Mouse (Mus musculus): ENCODE measurements around the gene Atp1a3. TPM values are rescaled to one million over a fixed set of nuclear protein-coding genes. Genes with fewer than 3 reads are reported as not detected.

Atp1a3 gene
- polyA plus RNA-seq, 1 experiment from 2014 or later: 3.2 TPM

GRCm38 (mm10) chr7:25031528-25031927 is 25.8 kb upstream of the Atp1a3 start:
- no peak overlapping the region for H3K4me3 ChIP-seq (ENCODE audit: low read depth, low read length)
- H3K27ac ChIP-seq (ENCODE audit: low read length): no peak overlapping the region
- H3K27me3 ChIP-seq (ENCODE audit: control insufficient read depth, insufficient read depth, low read length): no peaks in the 10 kb centered on the region
- WGBS: 76% methylated on average over 3 of the region's 3 CpGs
- no peaks in the 10 kb centered on the region for H3K4me1 ChIP-seq (ENCODE audit: control insufficient read depth, insufficient read depth, low read length)
- no peaks in the 10 kb centered on the region for H3K9me3 ChIP-seq (ENCODE audit: control insufficient read depth, low read depth, low read length)
- peaks cover 7% of the 10 kb centered on the region; the same call in 1 of the 2 replicates for H3K36me3 ChIP-seq (ENCODE audit: control insufficient read depth, insufficient read depth, low read length)
- H3K4me2 ChIP-seq (replicated peaks; ENCODE audit: low read depth, low read length): no peak overlapping the region
- no peak overlapping the region for H3K9ac ChIP-seq (replicated peaks; ENCODE audit: low read depth, low read length)
- ATAC-seq (ENCODE audit: insufficient number of reproducible peaks, insufficient read depth, low FRiP score, low read depth): no peak

- 38% methylated on average over 5 of the region's 5 CpGs for WGBS
Observed at GRCm38 (mm10) chr7:25030032-25030753, 24.4 kb upstream of the Atp1a3 start.

GRCm38 (mm10) chr7:25026452-25026851 is 20.7 kb upstream of the Atp1a3 start:
- no peak for ATAC-seq (ENCODE audit: insufficient number of reproducible peaks, insufficient read depth, low FRiP score, low read depth)
- no peak overlapping the region for H3K9ac ChIP-seq (replicated peaks; ENCODE audit: low read depth, low read length)
- no peaks in the 10 kb centered on the region for H3K27me3 ChIP-seq (ENCODE audit: control insufficient read depth, insufficient read depth, low read length)
- peaks cover 11% of the 10 kb centered on the region; the same call in 1 of the 2 replicates for H3K36me3 ChIP-seq (ENCODE audit: control insufficient read depth, insufficient read depth, low read length)
- WGBS: 50% methylated on average over 7 of the region's 7 CpGs
- H3K9me3 ChIP-seq (ENCODE audit: control insufficient read depth, low read depth, low read length): no peaks in the 10 kb centered on the region
- no peak overlapping the region for H3K27ac ChIP-seq (ENCODE audit: low read length)
- H3K4me1 ChIP-seq (ENCODE audit: control insufficient read depth, insufficient read depth, low read length): no peaks in the 10 kb centered on the region
- H3K4me3 ChIP-seq (ENCODE audit: low read depth, low read length): no peak overlapping the region
- no peak overlapping the region for H3K4me2 ChIP-seq (replicated peaks; ENCODE audit: low read depth, low read length)

More at GRCm38 (mm10) chr7:25030032-25030753, 24.4 kb upstream of the Atp1a3 start:
- H3K9me3 ChIP-seq (ENCODE audit: control insufficient read depth, low read depth, low read length): no peaks in the 10 kb centered on the region
- peak; percentile 21; the same call in 1 of the 2 replicates for ATAC-seq (ENCODE audit: insufficient number of reproducible peaks, insufficient read depth, low FRiP score, low read depth)
- H3K36me3 ChIP-seq (ENCODE audit: control insufficient read depth, insufficient read depth, low read length): no peaks in the 10 kb centered on the region; the same call in 1 of the 2 replicates
- H3K4me2 ChIP-seq (replicated peaks; ENCODE audit: low read depth, low read length): no peak overlapping the region
- no peak overlapping the region for H3K27ac ChIP-seq (ENCODE audit: low read length)
- no peak overlapping the region for H3K4me3 ChIP-seq (ENCODE audit: low read depth, low read length)
- H3K4me1 ChIP-seq (ENCODE audit: control insufficient read depth, insufficient read depth, low read length): no peaks in the 10 kb centered on the region
- no peaks in the 10 kb centered on the region for H3K27me3 ChIP-seq (ENCODE audit: control insufficient read depth, insufficient read depth, low read length)
- H3K9ac ChIP-seq (replicated peaks; ENCODE audit: low read depth, low read length): no peak overlapping the region

- no peak for ATAC-seq (ENCODE audit: insufficient number of reproducible peaks, insufficient read depth, low FRiP score, low read depth)
- no peaks in the 10 kb centered on the region for H3K4me1 ChIP-seq (ENCODE audit: control insufficient read depth, insufficient read depth, low read length)
- peaks cover 16% of the 10 kb centered on the region; the same call in 1 of the 2 replicates for H3K36me3 ChIP-seq (ENCODE audit: control insufficient read depth, insufficient read depth, low read length)
- 59% methylated on average over 10 of the region's 10 CpGs for WGBS
- no peak overlapping the region for H3K4me3 ChIP-seq (ENCODE audit: low read depth, low read length)
- H3K27ac ChIP-seq (ENCODE audit: low read length): no peak overlapping the region
- H3K9ac ChIP-seq (replicated peaks; ENCODE audit: low read depth, low read length): no peak overlapping the region
- no peaks in the 10 kb centered on the region for H3K9me3 ChIP-seq (ENCODE audit: control insufficient read depth, low read depth, low read length)
- no peaks in the 10 kb centered on the region for H3K27me3 ChIP-seq (ENCODE audit: control insufficient read depth, insufficient read depth, low read length)
- no peak overlapping the region for H3K4me2 ChIP-seq (replicated peaks; ENCODE audit: low read depth, low read length)
Observed at GRCm38 (mm10) chr7:25025855-25026439, 20.2 kb upstream of the Atp1a3 start.

GRCm38 (mm10) chr7:25011592-25011991 is 5.8 kb upstream of the Atp1a3 start:
- Histone ChIP-seq H3K27me3 (ENCODE audit: control insufficient read depth, insufficient read depth, low read length) (peaks cover 47% of the 10 kb centered on the region), H3K9me3 (ENCODE audit: control insufficient read depth, low read depth, low read length) (no peaks in the 10 kb centered on the region), H3K4me1 (ENCODE audit: control insufficient read depth, insufficient read depth, low read length) (0 out of 2 replicates have a peak, but pooled peaks cover 2% of the 10 kb centered on the region), H3K4me2 (replicated peaks; ENCODE audit: low read depth, low read length) (no peak overlapping the region), H3K27ac (ENCODE audit: low read length) (no peak overlapping the region), H3K36me3 (ENCODE audit: control insufficient read depth, insufficient read depth, low read length) (peaks cover 5% of the 10 kb centered on the region), H3K9ac (replicated peaks; ENCODE audit: low read depth, low read length) (no peak overlapping the region), H3K4me3 (ENCODE audit: low read depth, low read length) (no peak overlapping the region)
- ATAC-seq (ENCODE audit: insufficient number of reproducible peaks, insufficient read depth, low FRiP score, low read depth): no peak
- WGBS: 66% methylated on average over 7 of the region's 7 CpGs

GRCm38 (mm10) chr7:25010090-25010913 is 4.5 kb upstream of the Atp1a3 start:
- peak overlapping the region; percentile 23; the same call in 1 of the 2 replicates for H3K4me3 ChIP-seq (ENCODE audit: low read depth, low read length)
- H3K27me3 ChIP-seq (ENCODE audit: control insufficient read depth, insufficient read depth, low read length): peaks cover 58% of the 10 kb centered on the region
- no peak overlapping the region for H3K27ac ChIP-seq (ENCODE audit: low read length)
- WGBS: 4% methylated on average over 93 of the region's 97 CpGs
- peak overlapping the region; percentile 45 for H3K4me2 ChIP-seq (replicated peaks; ENCODE audit: low read depth, low read length)
- peaks cover 1% of the 10 kb centered on the region; the same call in 1 of the 2 replicates for H3K36me3 ChIP-seq (ENCODE audit: control insufficient read depth, insufficient read depth, low read length)
- H3K4me1 ChIP-seq (ENCODE audit: control insufficient read depth, insufficient read depth, low read length): peaks cover 2% of the 10 kb centered on the region; the same call in 1 of the 2 replicates
- 0 out of 2 replicates have a peak overlapping the region, but pooled peaks have one; percentile 10 for H3K9ac ChIP-seq (replicated peaks; ENCODE audit: low read depth, low read length)
- ATAC-seq (ENCODE audit: insufficient number of reproducible peaks, insufficient read depth, low FRiP score, low read depth): 0 out of 2 replicates have a peak, but pooled peaks have one; percentile 3
- H3K9me3 ChIP-seq (ENCODE audit: control insufficient read depth, low read depth, low read length): no peaks in the 10 kb centered on the region

- Histone ChIP-seq H3K9me3 (ENCODE audit: control insufficient read depth, low read depth, low read length) (no peaks in the 10 kb centered on the region), H3K4me3 (ENCODE audit: low read depth, low read length) (no peak overlapping the region)
Observed at GRCm38 (mm10) chr7:25009099-25009700, 3.4 kb upstream of the Atp1a3 start.

GRCm38 (mm10) chr7:25008635-25009034 is 2.9 kb upstream of the Atp1a3 start:
- Histone ChIP-seq H3K9ac (replicated peaks; ENCODE audit: low read depth, low read length) (no peak overlapping the region), H3K4me3 (ENCODE audit: low read depth, low read length) (no peak overlapping the region), H3K27ac (ENCODE audit: low read length) (no peak overlapping the region), H3K4me2 (replicated peaks; ENCODE audit: low read depth, low read length) (no peak overlapping the region), H3K36me3 (ENCODE audit: control insufficient read depth, insufficient read depth, low read length) (no peaks in the 10 kb centered on the region; the same call in 1 of the 2 replicates), H3K9me3 (ENCODE audit: control insufficient read depth, low read depth, low read length) (no peaks in the 10 kb centered on the region), H3K4me1 (ENCODE audit: control insufficient read depth, insufficient read depth, low read length) (peaks cover 2% of the 10 kb centered on the region; the same call in 1 of the 2 replicates), H3K27me3 (ENCODE audit: control insufficient read depth, insufficient read depth, low read length) (peaks cover 63% of the 10 kb centered on the region)
- no peak for ATAC-seq (ENCODE audit: insufficient number of reproducible peaks, insufficient read depth, low FRiP score, low read depth)
- under 1% methylated on average over 17 of the region's 17 CpGs for WGBS

More at GRCm38 (mm10) chr7:25009099-25009700, 3.4 kb upstream of the Atp1a3 start:
- H3K4me2 ChIP-seq (replicated peaks; ENCODE audit: low read depth, low read length): no peak overlapping the region
- no peak for ATAC-seq (ENCODE audit: insufficient number of reproducible peaks, insufficient read depth, low FRiP score, low read depth)
- H3K4me1 ChIP-seq (ENCODE audit: control insufficient read depth, insufficient read depth, low read length): peaks cover 2% of the 10 kb centered on the region; the same call in 1 of the 2 replicates
- 12% methylated on average over 20 of the region's 20 CpGs for WGBS
- H3K27ac ChIP-seq (ENCODE audit: low read length): no peak overlapping the region
- H3K27me3 ChIP-seq (ENCODE audit: control insufficient read depth, insufficient read depth, low read length): peaks cover 63% of the 10 kb centered on the region
- H3K36me3 ChIP-seq (ENCODE audit: control insufficient read depth, insufficient read depth, low read length): no peaks in the 10 kb centered on the region; the same call in 1 of the 2 replicates
- no peak overlapping the region for H3K9ac ChIP-seq (replicated peaks; ENCODE audit: low read depth, low read length)

Data from stomach, embryonic 14.5 days (tissue).